Mouse (Mus musculus) embryonic fibroblast, embryonic 13.5 days (primary cell): Measurements from ENCODE around the gene Hcls1. TPM values are rescaled to one million over a fixed set of nuclear protein-coding genes. Genes with fewer than 3 reads are reported as not detected.

ENCODE experiments used
- H3K27ac ChIP-seq: 2 replicates; pipeline ENCODE4 v1.5.1; 2012; ENCODE audit warnings: low read length, control low read depth, inconsistent platforms; ENCODE audit not compliant: insufficient read depth
- H3K4me1 ChIP-seq: 2 replicates; pipeline ENCODE4 v1.6.1; 2011; ENCODE audit warnings: low read length; ENCODE audit not compliant: control insufficient read depth, insufficient read depth
- H3K4me3 ChIP-seq: 2 replicates; pipeline ENCODE4 v1.5.1; 2011; ENCODE audit warnings: mild to moderate bottlenecking, control low read depth, low read length; ENCODE audit not compliant: insufficient read depth
- CTCF ChIP-seq: IDR thresholded peaks from 2 replicates; pipeline ENCODE4 v1.5.1; 2011; ENCODE audit warnings: mild to moderate bottlenecking, control low read depth, low read length, moderate library complexity, borderline replicate concordance; ENCODE audit not compliant: insufficient read depth
- POLR2A ChIP-seq: IDR thresholded peaks from 2 replicates; pipeline ENCODE4 v1.6.1; 2011; ENCODE audit warnings: low read depth, mild to moderate bottlenecking, control low read depth, low read length, moderate library complexity
- polyA plus RNA-seq: library from polyadenylated mRNA; stranded (reverse); fragments of >200 nt; gene quantifications from 2 replicates; pipeline ENCODE4 v1.2.4, GENCODE M21; 2011; ENCODE audit warnings: low read depth; ENCODE audit not compliant: missing spikeins, insufficient read length

Hcls1 gene
- polyA plus RNA-seq, result 1.6 TPM in 1 of 2 replicates, not detected in the other

DNA sequence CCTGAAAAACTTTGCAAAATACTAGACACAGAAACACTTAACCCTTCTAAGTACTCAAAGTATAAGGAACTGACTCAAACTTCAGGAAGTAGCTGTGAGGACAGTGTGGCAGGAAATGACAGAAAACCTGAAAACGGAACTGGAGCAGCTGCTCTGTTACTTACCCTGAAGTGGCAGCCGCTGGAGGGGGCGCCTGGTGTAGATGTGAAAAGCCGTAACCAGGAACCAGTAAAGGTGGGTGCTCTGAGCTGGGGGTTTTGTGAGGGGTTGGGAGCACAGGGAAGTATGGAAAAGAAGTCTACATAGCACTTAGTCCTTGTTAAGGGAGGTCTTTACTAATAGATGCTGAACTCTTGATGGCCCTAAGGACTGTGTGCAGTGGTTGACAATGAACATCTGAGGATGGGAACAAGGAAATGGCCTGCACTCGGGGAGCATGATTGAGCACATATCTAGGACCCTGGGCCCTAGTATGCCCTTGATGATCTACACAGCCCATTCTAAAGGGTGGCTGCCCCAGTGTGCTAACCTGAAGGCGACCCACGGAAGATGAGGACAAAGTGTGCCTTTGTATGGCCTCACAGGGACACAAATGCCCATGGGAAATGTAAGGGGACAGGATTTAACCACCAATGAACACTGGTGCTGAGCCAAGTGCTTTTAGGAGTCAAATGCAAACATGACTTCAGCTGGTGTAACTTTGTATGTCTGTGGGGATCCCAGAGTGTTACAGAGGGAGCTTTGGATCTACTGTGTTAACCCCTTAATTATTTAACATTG lies at the start of gene Hcls1:
Gene Hcls1 (plus strand): TSS at position 143 of the 780 bp plus-strand sequence.
- H3K27ac ChIP-seq, result peak within 1 kb of the TSS; percentile 54; the same call in 1 of the 2 replicates
- TF ChIP-seq CTCF (no peak), POLR2A (no peak)

GRCm38 (mm10) chr16:36885912-36886311 lies 48.9 kb upstream of the Hcls1 start:
- TF ChIP-seq POLR2A (no peak), CTCF (no peak)
- Histone ChIP-seq H3K27ac (no peak overlapping the region), H3K4me1 (no peaks in the 10 kb centered on the region), H3K4me3 (no peak overlapping the region)

More for the DNA sequence above, at the start of gene Hcls1:
- H3K4me1 ChIP-seq, result no peaks in the 10 kb centered on the region
- H3K4me3 ChIP-seq, result no peak within 1 kb of the TSS

DNA sequence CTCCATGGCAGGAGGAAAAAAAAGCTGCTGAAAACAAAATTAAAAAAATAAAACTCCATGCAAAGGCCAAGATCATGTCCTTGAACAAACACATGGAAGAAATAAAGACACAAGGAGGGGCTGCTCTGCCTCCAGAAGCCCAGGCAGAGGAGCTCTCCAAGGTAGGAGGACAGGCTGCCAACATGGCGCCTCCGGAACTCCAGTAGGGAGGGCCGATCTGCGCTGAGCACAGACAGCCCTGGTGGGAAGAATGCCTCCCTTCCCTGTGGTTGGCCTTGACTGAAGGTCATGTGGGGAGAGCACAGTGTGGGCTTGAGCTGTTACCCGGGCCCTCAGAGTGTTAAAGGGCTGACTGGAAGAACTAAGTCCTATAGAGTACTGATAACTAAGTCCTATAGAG lies 47.2 kb upstream of the Hcls1 start:
- H3K27ac ChIP-seq, result no peak overlapping the region
- no peaks in the 10 kb centered on the region for H3K4me1 ChIP-seq
- no peak overlapping the region for H3K4me3 ChIP-seq
- no peak for TF ChIP-seq POLR2A
- TF ChIP-seq CTCF, result no peak

GRCm38 (mm10) chr16:36890559-36890958 lies 44.2 kb upstream of the Hcls1 start:
- Histone ChIP-seq H3K4me3 (no peak overlapping the region), H3K4me1 (no peaks in the 10 kb centered on the region), H3K27ac (no peak overlapping the region)
- TF ChIP-seq POLR2A (no peak), CTCF (no peak)

- Histone ChIP-seq H3K4me1 (no peaks in the 10 kb centered on the region), H3K27ac (no peak overlapping the region), H3K4me3 (no peak overlapping the region)
- TF ChIP-seq POLR2A (no peak), CTCF (no peak)
Measured at GRCm38 (mm10) chr16:36891415-36891814, 43.4 kb upstream of the Hcls1 start.

GRCm38 (mm10) chr16:36893317-36893716 lies 41.5 kb upstream of the Hcls1 start:
- no peaks in the 10 kb centered on the region for H3K4me1 ChIP-seq
- no peak overlapping the region for H3K27ac ChIP-seq
- TF ChIP-seq CTCF (no peak), POLR2A (no peak)
- no peak overlapping the region for H3K4me3 ChIP-seq

DNA sequence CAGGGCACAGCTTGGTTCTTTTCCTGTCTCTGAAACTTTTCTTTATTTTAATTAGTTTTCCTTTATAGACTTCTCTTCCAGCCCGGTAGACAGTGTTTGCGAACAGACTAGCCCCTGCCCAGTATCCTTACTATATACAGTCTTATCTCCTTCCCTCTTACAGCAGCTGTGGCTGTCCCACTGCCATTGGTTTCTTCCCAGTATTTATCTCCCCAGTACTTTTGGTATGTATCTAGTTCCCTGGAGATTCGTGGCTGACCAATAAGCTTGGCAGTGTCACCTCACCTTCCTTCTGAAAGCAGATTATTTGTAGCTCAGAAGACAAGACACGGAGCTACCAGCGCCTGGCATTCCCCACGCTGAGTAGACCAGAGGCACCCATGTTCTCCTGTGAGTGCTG lies 38.1 kb upstream of the Hcls1 start:
- TF ChIP-seq CTCF (no peak), POLR2A (no peak)
- no peak overlapping the region for H3K27ac ChIP-seq
- no peak overlapping the region for H3K4me3 ChIP-seq
- H3K4me1 ChIP-seq, result no peaks in the 10 kb centered on the region

DNA sequence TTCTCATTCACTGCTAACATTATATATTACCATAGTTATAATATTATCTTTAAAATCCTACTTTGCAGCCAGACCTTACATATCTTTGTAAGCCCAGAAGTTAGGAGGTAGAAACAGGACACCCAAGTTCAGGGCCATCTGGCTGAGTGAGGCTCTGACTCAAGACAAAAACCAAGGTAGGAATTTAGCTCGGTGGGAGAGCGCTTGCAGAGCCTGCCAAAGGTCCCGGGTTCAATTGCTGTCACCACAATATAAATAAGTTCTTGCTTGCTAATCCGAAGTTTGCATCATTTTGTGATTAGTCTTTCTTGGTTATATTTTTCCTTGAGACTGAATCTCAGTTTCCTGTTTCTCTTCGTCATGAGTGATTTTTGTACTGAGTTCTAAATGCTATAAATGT lies 31.6 kb upstream of the Hcls1 start:
- no peaks in the 10 kb centered on the region for H3K4me1 ChIP-seq
- TF ChIP-seq POLR2A (no peak), CTCF (no peak)
- no peak overlapping the region for H3K4me3 ChIP-seq
- no peak overlapping the region for H3K27ac ChIP-seq

DNA sequence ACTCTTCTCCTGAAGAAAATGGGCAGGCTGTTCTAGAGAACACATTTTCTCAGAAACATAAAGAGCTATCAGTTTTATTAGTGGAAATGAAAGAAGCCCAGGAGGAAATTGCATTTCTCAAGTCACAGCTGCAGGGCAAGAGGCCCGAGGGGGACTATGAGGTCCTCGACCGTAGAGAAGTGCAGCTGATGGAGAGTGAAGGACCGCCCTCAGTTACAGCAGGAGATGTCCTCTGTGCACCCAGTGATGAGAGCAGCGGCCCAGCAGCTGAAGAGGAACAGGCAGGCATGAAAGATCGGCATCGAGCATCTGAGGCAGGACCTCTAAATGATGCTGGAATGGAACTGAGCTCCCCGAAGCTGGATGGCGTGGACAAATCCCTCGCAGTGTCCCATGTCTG lies 22.9 kb upstream of the Hcls1 start:
- no peaks in the 10 kb centered on the region for H3K4me1 ChIP-seq
- H3K4me3 ChIP-seq, result no peak overlapping the region
- TF ChIP-seq POLR2A (no peak), CTCF (no peak)
- no peak overlapping the region for H3K27ac ChIP-seq

DNA sequence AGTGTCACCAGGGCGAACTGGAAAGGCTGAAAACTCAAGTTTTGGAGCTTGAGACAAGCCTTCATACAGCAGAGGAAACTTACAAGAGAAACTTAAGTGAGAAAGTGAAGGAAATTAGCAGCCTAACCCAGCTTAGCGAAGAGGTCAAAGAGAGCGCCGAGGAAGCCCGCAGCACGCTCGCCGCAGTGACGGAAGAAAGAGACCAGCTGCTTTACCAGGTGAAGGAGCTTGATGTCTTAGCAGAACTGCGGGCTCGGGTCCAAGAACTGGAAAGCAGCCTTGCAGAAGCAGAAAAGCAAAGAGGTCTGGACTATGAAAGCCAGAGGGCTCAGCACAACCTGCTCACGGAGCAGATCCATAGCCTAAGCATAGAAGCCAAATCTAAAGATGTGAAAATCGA lies 22.5 kb upstream of the Hcls1 start:
- H3K4me3 ChIP-seq, result no peak overlapping the region
- H3K4me1 ChIP-seq, result no peaks in the 10 kb centered on the region
- TF ChIP-seq POLR2A (no peak), CTCF (no peak)
- H3K27ac ChIP-seq, result no peak overlapping the region
